Mouse (Mus musculus): Measurements from ENCODE around the gene Adprm.

The Adprm gene

GRCm38 (mm10) chr11:67022354-67023115 is 29.9 kb downstream of the Adprm start:
- DNase-seq = peak; percentile 39 to 42

GRCm38 (mm10) chr11:67020948-67021347 is 31.4 kb downstream of the Adprm start:
- DNase-seq = peak; percentile 68 to 69

GRCm38 (mm10) chr11:67019711-67020475 is 32.5 kb downstream of the Adprm start:
- DNase-seq = no peak

- DNase-seq = no peak
Observed at GRCm38 (mm10) chr11:67017801-67018591, 34.4 kb downstream of the Adprm start.

GRCm38 (mm10) chr11:67011635-67012034 is 40.8 kb downstream of the Adprm start:
- no peak for DNase-seq

- DNase-seq = no peak
Observed at GRCm38 (mm10) chr11:67010430-67010829, 42.0 kb downstream of the Adprm start.

- no peak for DNase-seq
Observed at GRCm38 (mm10) chr11:67008528-67008927, 43.9 kb downstream of the Adprm start.

GRCm38 (mm10) chr11:67007961-67008360 is 44.4 kb downstream of the Adprm start:
- DNase-seq = no peak

- DNase-seq = no peak
Observed at GRCm38 (mm10) chr11:67002911-67003310, 49.5 kb downstream of the Adprm start.

GRCm38 (mm10) chr11:67001717-67002116 is 50.7 kb downstream of the Adprm start:
- DNase-seq = no peak

GRCm38 (mm10) chr11:67000671-67001070 is 51.7 kb downstream of the Adprm start:
- DNase-seq = no peak

GRCm38 (mm10) chr11:66998467-66999403 is 53.7 kb downstream of the Adprm start:
- no peak for DNase-seq

GRCm38 (mm10) chr11:66996446-66996845 is 55.9 kb downstream of the Adprm start:
- no peak for DNase-seq

- no peak for DNase-seq
Observed at GRCm38 (mm10) chr11:66993674-66994073, 58.7 kb downstream of the Adprm start.

GRCm38 (mm10) chr11:66992150-66992549 is 60.2 kb downstream of the Adprm start:
- no peak for DNase-seq

Measured in B cell, adult 2 months (primary cell).